Mouse (Mus musculus): ENCODE data around the gene Pgc.

Pgc gene

GRCm38 (mm10) chr17:47753130-47753775, 26.6 kb downstream of the Pgc start:
- DNase-seq: no peak

- DNase-seq: peak; percentile 68 to 77
These were observed 27.6 kb downstream of the Pgc start for GRCm38 (mm10) chr17:47754246-47754645.

DNA sequence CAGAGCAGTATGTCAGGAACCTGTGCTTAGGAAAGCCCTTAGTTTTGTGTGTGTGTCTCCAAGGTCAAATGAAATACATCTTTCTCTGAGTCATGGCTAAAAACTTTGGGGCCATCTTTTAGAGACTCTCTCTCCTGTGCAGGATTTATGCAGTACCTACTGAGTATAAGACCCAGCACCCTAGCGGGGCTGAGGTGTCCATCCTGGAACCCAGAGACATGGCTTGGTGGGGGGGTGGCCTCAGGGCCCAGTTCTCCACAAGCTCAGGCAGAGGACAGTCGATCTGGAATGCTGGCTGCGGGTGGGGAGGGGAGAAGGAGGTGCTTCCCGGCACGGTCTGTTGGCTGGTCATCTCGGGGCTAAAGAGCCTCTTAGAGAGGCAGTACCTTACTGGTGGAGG, 29.7 kb downstream of the Pgc start:
- no peak for DNase-seq

GRCm38 (mm10) chr17:47757056-47757610, 30.5 kb downstream of the Pgc start:
- no peak for DNase-seq

GRCm38 (mm10) chr17:47759702-47760410, 33.2 kb downstream of the Pgc start:
- DNase-seq: no peak

DNA sequence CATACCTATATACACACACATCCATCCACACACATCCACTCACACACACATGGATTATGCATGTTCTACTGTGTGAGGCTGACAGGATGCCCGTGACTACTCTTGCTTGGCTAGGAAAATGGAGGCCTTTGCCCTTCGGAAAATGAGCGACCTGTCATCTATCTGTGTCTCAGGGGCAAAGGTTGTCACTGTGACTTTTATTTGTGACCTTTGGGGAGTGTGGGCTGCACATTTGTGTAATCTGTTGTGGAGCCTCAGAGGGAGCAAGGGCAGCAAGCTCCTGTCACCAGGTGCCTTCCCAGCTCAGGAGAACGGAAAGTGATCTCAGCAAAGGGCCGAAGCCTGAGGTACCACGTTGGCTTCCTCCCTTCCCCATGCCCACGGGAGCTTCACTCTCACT, 35.4 kb downstream of the Pgc start:
- no peak for DNase-seq

GRCm38 (mm10) chr17:47762518-47763340, 36.1 kb downstream of the Pgc start:
- DNase-seq: no peak

DNA sequence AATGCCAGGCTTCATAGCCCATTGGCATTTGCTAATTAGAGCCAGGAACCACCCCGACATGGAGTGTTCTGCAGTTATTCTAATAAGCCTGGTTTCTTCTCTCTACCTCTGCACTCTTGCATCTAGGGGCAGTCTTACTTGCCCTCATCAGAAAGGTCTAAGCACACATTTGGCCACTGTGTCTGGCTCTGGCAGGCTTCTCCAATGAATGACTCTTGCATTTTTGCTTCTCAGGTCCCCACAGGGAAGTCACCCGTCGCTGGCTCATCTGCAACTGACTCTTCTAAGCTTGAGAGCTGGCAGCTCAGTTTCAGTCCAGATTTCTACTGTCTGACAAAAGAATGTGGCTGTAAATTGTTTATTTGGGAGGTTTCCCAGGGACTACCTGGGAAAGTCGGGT, 39.3 kb downstream of the Pgc start:
- DNase-seq: no peak

DNA sequence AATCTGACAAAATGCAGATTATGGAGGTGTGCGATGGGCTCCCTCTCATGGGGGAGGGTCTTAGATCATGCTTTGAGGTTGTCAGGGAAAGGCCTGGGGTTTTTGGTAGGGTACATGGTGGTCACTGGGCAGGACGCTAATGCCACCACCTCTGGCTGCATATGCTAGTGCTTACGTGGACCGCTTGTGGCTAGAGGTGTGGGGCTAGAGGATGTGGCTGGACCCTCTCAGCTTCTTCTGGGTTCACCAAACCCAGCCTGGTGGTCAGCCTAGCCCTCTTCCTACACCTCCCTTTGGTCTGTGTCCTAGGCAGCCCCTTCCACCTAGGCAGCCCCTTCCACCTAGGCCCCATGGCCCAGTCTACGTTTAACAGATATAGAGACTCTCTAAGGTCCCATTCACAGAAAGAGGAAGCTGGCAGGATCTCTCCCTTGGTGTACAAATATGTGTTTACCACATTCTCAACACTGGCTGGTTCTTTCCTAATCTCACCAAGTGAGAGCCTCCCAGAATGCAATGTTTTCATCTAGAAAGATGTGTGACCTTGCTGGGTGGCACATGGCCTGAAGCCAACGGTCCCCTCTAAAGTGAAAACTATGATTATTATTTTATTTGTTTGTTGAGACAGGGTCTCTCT, 39.9 kb downstream of the Pgc start:
- no peak for DNase-seq

GRCm38 (mm10) chr17:47767081-47767455, 40.4 kb downstream of the Pgc start:
- DNase-seq: no peak

- no peak for DNase-seq
These were observed 41.0 kb downstream of the Pgc start for GRCm38 (mm10) chr17:47767456-47768141.

GRCm38 (mm10) chr17:47768707-47769276, 42.1 kb downstream of the Pgc start:
- peak; percentile 83 to 86 for DNase-seq

DNA sequence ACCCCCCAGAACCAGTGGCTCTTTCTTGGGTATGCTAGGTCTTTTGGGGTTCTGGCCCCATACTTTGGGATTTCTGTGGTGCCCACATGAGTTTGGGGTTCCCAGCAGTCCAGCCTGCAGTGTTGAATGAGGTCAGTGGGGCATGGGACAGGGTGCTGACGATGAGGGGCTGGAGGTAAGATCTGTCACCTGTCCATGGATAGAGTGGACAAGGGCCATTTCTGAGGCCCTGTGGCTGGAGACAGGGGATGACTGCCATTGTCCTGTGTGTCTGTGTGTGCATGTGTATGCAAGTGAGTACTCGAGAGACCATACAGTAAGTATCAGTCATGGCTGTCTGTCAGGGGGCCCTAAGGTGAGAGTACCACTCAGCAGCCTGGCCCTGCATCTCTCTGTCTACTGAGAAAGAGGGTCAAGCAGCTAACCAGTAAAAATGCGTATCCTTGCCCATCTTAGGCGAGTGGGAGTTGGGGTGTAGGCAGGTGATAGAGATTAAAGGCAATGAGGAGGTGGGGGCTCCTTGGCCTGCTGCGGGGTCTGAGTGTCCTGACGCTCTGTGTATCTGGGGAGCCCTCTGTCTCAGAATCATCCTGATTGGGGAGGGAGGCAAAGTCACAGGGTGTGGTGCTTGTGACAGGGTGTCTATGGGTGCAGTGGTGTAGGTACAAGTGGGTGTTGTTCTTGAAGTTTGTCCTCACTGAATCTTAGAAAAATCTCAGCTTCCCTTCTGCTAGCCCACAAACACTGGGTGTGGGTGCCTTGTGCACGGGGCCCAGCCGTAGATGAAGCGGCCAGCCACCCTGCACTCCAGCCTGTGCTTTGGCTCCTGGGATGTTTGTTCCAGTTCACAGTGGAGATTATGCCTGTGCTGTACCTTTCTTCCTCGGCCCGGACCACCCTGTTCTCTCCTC, 43.0 kb downstream of the Pgc start:
- DNase-seq: no peak

GRCm38 (mm10) chr17:47773604-47774003, 47.0 kb downstream of the Pgc start:
- no peak for DNase-seq

DNA sequence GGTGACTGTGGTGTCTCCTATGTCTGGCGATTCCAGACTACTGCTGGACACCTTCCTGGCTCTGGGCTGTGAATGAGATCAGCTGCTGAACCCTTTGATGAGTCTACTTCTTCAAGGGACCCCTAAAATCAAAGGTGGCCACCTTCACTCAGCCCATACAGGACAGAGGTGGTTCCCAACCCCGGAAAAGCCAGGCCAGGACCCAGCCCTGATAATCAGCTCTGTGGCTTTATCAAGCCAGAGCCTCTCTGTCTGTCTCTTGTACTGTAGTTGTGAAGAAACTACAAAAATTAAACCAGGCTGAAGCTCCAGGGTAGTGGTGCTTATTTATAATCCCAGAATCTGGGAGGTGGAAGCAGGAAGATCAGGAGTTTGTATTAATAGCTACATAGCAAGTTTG, 50.5 kb downstream of the Pgc start:
- DNase-seq: no peak

GRCm38 (mm10) chr17:47780470-47780869, 53.8 kb downstream of the Pgc start:
- no peak for DNase-seq

DNA sequence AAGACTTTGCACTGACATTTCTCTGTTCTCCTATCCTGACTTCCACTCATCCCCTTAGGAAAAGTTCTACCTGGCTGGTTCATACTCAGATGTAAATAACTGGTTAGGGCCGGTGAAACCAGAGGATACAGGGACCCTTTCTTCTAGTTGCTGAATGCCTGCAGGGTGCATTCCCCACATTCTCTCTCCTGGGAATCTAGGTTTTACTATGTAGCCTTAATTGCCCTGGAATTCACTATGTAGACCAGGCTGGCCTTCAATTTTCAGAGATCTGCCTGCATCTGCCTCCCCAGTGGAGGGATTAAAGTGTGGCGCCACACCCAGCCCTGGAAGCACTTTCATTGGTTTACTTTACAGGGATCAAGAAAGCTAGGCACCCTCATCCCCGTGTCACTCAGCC, 55.8 kb downstream of the Pgc start:
- DNase-seq: no peak

GRCm38 (mm10) chr17:47783445-47784223, 57.0 kb downstream of the Pgc start:
- DNase-seq: no peak

All from spleen, adult 18-20 months (tissue).